Mouse (Mus musculus): ENCODE data around the gene Vmo1.

Gene Vmo1

DNA sequence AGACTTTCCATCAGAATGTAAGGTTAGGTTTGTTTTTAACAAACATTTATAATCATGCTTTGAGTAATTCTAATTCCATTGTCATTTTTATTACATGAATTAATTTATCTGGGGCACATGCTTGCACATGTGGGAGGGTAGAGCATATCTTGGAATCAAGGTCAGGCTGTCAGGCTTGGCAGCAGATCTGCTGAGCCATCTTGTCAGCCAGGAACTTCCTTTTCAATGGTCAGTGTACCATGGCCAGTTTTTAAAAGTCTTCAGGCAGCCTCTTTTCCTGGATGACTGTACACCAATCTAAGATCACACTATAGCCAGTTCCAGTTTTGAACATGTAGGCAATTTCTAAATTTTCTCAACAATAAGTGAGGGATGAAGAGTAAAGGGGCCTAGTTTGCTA lies 41.7 kb downstream of the Vmo1 start:
- DNase-seq (ENCODE audit: low read depth) = no peak

DNA sequence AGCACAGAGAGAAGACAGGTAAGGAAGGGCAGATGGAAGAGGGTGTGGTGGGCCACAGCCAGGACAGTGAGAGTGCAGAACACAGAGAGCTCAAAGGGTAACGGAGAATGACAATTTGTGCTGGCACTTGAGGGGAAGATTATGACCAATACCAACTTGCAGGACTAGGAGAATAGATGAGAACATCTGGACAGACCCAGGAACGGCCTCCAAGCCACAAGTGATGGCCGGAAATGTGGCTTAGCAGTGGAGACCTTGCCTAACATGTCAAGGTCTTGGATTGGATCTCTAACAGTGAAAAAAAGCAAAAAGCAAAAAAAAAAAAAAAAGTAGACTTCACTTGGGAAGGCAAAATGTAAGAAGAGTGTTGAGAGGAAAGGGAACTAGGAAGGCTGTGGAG lies 44.7 kb downstream of the Vmo1 start:
- DNase-seq (ENCODE audit: low read depth) = no peak

- DNase-seq (ENCODE audit: low read depth) = peak; percentile 50
Measured at GRCm38 (mm10) chr11:70467902-70468619, 46.4 kb downstream of the Vmo1 start.

DNA sequence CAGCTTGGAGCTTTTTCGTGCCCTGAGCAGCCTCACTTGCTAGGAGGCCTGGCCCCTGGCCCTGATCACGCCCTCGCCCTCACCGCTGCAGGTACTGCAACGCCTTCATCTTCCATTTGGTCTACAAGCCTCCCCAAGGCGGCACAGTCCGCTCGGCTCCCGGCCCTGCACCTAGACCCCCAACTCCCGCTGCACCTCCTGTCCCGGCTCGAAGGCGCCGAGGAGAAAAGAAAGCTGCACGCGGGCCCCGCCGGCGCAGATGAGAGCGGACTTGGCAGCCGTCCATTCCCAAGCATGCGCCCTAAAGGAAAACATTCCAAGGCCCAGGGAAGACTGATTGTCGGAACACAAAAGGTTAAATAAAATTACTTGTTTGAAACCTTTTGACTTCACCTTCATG lies 48.6 kb downstream of the Vmo1 start:
- DNase-seq (ENCODE audit: low read depth) = no peak

DNA sequence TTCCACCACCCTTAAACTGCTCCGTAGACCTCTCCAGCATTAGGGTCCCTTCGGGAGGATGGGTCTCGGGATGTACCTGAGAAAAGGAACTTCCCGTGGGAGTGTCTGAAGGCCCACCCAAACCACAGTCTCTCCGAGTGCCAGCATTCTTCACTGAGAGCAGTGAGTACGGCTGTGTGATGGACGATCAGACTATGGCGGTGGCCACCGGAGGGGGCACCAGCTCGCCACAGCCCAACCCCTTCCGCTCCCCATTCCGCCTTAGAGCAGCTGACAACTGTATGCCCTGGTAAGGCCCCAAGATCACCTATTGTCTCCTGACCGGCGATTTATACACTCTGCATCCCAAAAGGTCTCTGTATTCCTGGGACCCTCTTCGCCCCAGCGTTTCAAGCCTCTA lies 49.2 kb downstream of the Vmo1 start:
- no peak for DNase-seq (ENCODE audit: low read depth)

DNA sequence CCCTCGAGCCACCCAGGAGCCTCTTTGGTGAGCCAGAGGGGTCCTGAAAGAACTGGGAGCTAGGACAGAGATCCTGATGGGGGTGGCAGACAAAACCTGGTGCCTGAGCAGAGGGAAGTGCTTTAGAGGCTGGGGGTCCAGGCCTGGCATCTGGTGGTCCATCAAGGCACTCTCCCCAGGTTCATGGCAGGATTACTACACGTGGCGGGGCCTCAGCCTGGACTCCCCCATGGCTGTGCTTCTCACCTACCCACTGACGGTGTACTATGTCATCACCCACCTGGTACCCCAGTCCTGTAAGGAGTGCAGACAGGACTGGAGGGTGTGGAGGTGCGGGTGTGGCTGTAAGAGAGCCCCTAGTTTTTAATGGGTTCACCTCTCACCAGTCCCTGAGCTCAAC lies 50.4 kb downstream of the Vmo1 start:
- no peak for DNase-seq (ENCODE audit: low read depth)
